ENCODE assay signal across 23 mouse cellular contexts in the genomic region with DNA sequence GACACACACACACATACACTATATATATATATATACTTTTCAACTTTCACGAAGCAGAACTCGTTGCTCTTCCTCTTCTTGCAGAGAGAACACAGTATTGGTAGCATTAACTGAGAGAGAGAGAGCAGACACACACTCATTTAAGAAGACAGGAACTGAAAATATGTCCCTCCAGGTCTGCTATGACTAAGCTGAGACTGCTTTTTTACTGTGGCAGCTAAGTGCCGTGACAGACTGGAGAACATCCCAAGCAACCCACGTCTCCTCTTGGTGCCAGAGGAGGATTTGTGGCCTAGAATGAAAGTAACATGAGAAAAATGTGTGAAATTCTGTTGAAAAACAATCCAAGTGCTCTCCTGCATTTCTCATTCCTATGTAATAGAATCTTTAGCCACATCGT.
DNase-seq lines count a peak whose midpoint lies in the region; ATAC-seq and TF ChIP-seq lines count a peak whose summit lies in the region.
"Had no signal": no experiment of that assay in that cellular context is flagged by ENCODE, and none has a peak within 500 bp of the region (broad histone marks: within the 10 kb centered on the region; RNA-seq: fewer than 3 reads in every experiment).

No protein-coding gene starts in this region.

- no peaks in the 10 kb centered on the region for H3K27me3 ChIP-seq in CH12.LX (replicated peaks)
- H3K27me3 ChIP-seq in heart, adult 2 months (ENCODE audit: control insufficient read depth, insufficient read depth, low read length): no peaks in the 10 kb centered on the region
- no peaks in the 10 kb centered on the region for H3K27me3 ChIP-seq in forebrain, embryonic 16.5 days (replicated peaks; ENCODE audit: control insufficient read depth, insufficient read depth, low read length)
- H3K27me3 ChIP-seq: forebrain, embryonic 13.5 days; intestine, embryonic 15.5 days; stomach, embryonic 15.5 days had no signal

- H3K4me3 ChIP-seq in CH12.LX (replicated peaks in 1 of 3; ENCODE audit: low read depth in 2 of 3, low read length in 2 of 3, poor library complexity in 1 of 3): no peak overlapping the region
- H3K4me3 ChIP-seq in heart, adult 2 months: no peak overlapping the region
- no peak overlapping the region for H3K4me3 ChIP-seq in forebrain, embryonic 16.5 days (replicated peaks; ENCODE audit: low read length)
- H3K4me3 ChIP-seq: embryonic facial prominence, embryonic 10.5 days; forebrain, embryonic 13.5 days; intestine, embryonic 15.5 days; midbrain, embryonic 10.5 days; stomach, embryonic 15.5 days had no signal

- in situ Hi-C loops in CH12.LX (cut with MboI; ENCODE audit: low pct_ligation_motif_present, low pct_unique_long_range_greater_than_20kb, low sequenced_read_pairs): no loop called here

- TF ChIP-seq POLR2A in CH12.LX (IDR thresholded peaks at IDR 0.05; ENCODE audit: low read depth, low read length): no peak
- no peak for TF ChIP-seq POLR2A in heart, adult 2 months (IDR thresholded peaks at IDR 0.05; ENCODE audit: insufficient read depth, low read depth, low read length)

- no peak for TF ChIP-seq CTCF in CH12.LX (conservative IDR thresholded peaks at IDR 0.05 in 1 of 2, IDR thresholded peaks at IDR 0.05 in 1 of 2; ENCODE audit: low read depth in 2 of 2, low read length in 2 of 2)
- TF ChIP-seq CTCF in heart, adult 2 months (IDR thresholded peaks at IDR 0.05): no peak

- no peak overlapping the region for H3K4me2 ChIP-seq in CH12.LX (ENCODE audit: insufficient read depth, low read depth, poor library complexity, severe bottlenecking)
- no peak overlapping the region for H3K4me2 ChIP-seq in forebrain, embryonic 16.5 days (ENCODE audit: low read length)
- H3K4me2 ChIP-seq: forebrain, embryonic 13.5 days; hindbrain, embryonic 14.5 days; intestine, embryonic 15.5 days; lung, embryonic 14.5 days; stomach, embryonic 15.5 days had no signal

- H3K79me2 ChIP-seq in CH12.LX (replicated peaks; ENCODE audit: control insufficient read depth, extremely low read depth, insufficient read depth, poor library complexity, severe bottlenecking): no peaks in the 10 kb centered on the region
- no peaks in the 10 kb centered on the region for H3K79me2 ChIP-seq in heart, adult 2 months (replicated peaks; ENCODE audit: control insufficient read depth, insufficient read depth, low read length)

- intact Hi-C loops in heart, adult 2 months (cut with DNase I): no loop called here

- H3K36me3 ChIP-seq in CH12.LX (replicated peaks in 1 of 2; ENCODE audit: control insufficient read depth in 1 of 2, insufficient read depth in 1 of 2, low read length in 1 of 2): no peaks in the 10 kb centered on the region
- H3K36me3 ChIP-seq in heart, adult 2 months (ENCODE audit: control insufficient read depth, insufficient read depth, low read length): no peaks in the 10 kb centered on the region
- H3K36me3 ChIP-seq in forebrain, embryonic 16.5 days (ENCODE audit: control insufficient read depth, insufficient read depth): no peaks in the 10 kb centered on the region
- H3K36me3 ChIP-seq: embryonic facial prominence, embryonic 10.5 days; G1E; intestine, embryonic 15.5 days; midbrain, embryonic 10.5 days; stomach, embryonic 15.5 days had no signal

- peak; percentile 92 for TF ChIP-seq EP300 in CH12.LX (IDR thresholded peaks at IDR 0.05; ENCODE audit: low read length)
- TF ChIP-seq EP300 in heart, adult 2 months (IDR thresholded peaks at IDR 0.05; ENCODE audit: insufficient read depth, low read depth, low read length): no peak

- H3K9me3 ChIP-seq in CH12.LX (replicated peaks; ENCODE audit: low read length): no peaks in the 10 kb centered on the region
- H3K9me3 ChIP-seq in forebrain, embryonic 16.5 days (ENCODE audit: control insufficient read depth, low read length): no peaks in the 10 kb centered on the region
- H3K9me3 ChIP-seq: embryonic facial prominence, embryonic 10.5 days; forebrain, embryonic 13.5 days; G1E; intestine, embryonic 15.5 days; midbrain, embryonic 10.5 days; stomach, embryonic 15.5 days had no signal

- no peak overlapping the region for H3K27ac ChIP-seq in CH12.LX (ENCODE audit: insufficient read depth, low read depth)
- H3K27ac ChIP-seq in heart, adult 2 months: no peak overlapping the region
- H3K27ac ChIP-seq in forebrain, embryonic 16.5 days (ENCODE audit: low read length): no peak overlapping the region
- H3K27ac ChIP-seq: embryonic facial prominence, embryonic 10.5 days; forebrain, embryonic 13.5 days; hindbrain, embryonic 14.5 days; intestine, embryonic 15.5 days; midbrain, embryonic 10.5 days; stomach, embryonic 15.5 days had no signal

- peaks cover 0 to 10% of the 10 kb centered on the region in 2 experiments; a peak in 2 of 4 replicates for H3K4me1 ChIP-seq in CH12.LX (ENCODE audit: control insufficient read depth in 1 of 2, insufficient read depth in 2 of 2)
- no peaks in the 10 kb centered on the region for H3K4me1 ChIP-seq in heart, adult 2 months (ENCODE audit: control insufficient read depth, insufficient read depth, low read length)
- H3K4me1 ChIP-seq in forebrain, embryonic 16.5 days (replicated peaks; ENCODE audit: control insufficient read depth, insufficient read depth, low read length): no peaks in the 10 kb centered on the region; the same call in 1 of the 2 replicates
- H3K4me1 ChIP-seq: intestine, embryonic 15.5 days; stomach, embryonic 15.5 days had no signal

- no peak for ATAC-seq in forebrain, embryonic 16.5 days
- ATAC-seq: forebrain, embryonic 13.5 days; intestine, embryonic 15.5 days had no signal

- no peak; the same call in 1 of the 2 replicates for TF ChIP-seq RAD21 in CH12.LX (IDR thresholded peaks at IDR 0.05; ENCODE audit: low read depth, low read length)

- dilution Hi-C loops in CH12.LX (cut with MboI; ENCODE audit: extremely low pct_ligation_motif_present, extremely low pct_unique_long_range_greater_than_20kb, low sequenced_read_pairs): no loop called here

- peak; percentile 65 for DNase-seq in CH12.LX (ENCODE audit: extremely low read depth)
- peak; percentile 9 to 14 for DNase-seq in frontal cortex, postnatal 14 days (ENCODE audit: low spot score in 2 of 2)
- DNase-seq in layer of hippocampus, postnatal 14 days (ENCODE audit: low spot score in 2 of 2): peak; percentile 7 to 43
- peak; percentile 62 to 67 for DNase-seq in right cerebral cortex, adult 2 months (ENCODE audit: low spot score in 2 of 2)
- DNase-seq in gastrocnemius, postnatal 10 days: no peak
- DNase-seq in kidney, postnatal 25 days: no peak
- DNase-seq in heart, adult 2 months: no peak
- DNase-seq: adrenal gland, adult 2 months; cerebellum, adult 11-12 months; cerebellum, postnatal 36 days; gastrocnemius, postnatal 14 days; lung, embryonic 14.5 days; lung, postnatal 4 days; spleen, adult 18-20 months; thymus, postnatal 36 days had no signal

- H3K9ac ChIP-seq in CH12.LX (ENCODE audit: insufficient read depth, low read depth): no peak overlapping the region
- no peak overlapping the region for H3K9ac ChIP-seq in heart, adult 2 months (ENCODE audit: low read depth, low read length)
- no peak overlapping the region for H3K9ac ChIP-seq in forebrain, embryonic 16.5 days (replicated peaks; ENCODE audit: low read depth, low read length)
- H3K9ac ChIP-seq: forebrain, embryonic 13.5 days; hindbrain, embryonic 14.5 days; intestine, embryonic 15.5 days; lung, embryonic 14.5 days; stomach, embryonic 15.5 days had no signal

- WGBS in heart, adult 2 months: 83% methylated on average over 5 of the region's 5 CpGs
- 88% methylated on average over 5 of the region's 5 CpGs for WGBS in forebrain, embryonic 16.5 days

TF ChIP-seq in CH12.LX, 34 proteins besides CTCF, POLR2A, EP300 and RAD21:
- TF ChIP-seq POLR2AphosphoS2 (IDR thresholded peaks at IDR 0.05; ENCODE audit: low read depth, low read length): no peak
- TF ChIP-seq TCF12 (IDR thresholded peaks at IDR 0.05; ENCODE audit: low read depth, low read length): 0 out of 2 replicates have a peak, but pooled peaks have one; percentile 10
- 0 out of 2 replicates have a peak, but pooled peaks have one; percentile 18 for TF ChIP-seq ZNF384 (IDR thresholded peaks at IDR 0.05; ENCODE audit: low read depth, low read length)
- TF ChIP-seq MEF2A (IDR thresholded peaks at IDR 0.05; ENCODE audit: borderline replicate concordance, low read depth, low read length): 0 out of 2 replicates have a peak, but pooled peaks have one; percentile 24
- 0 out of 2 replicates have a peak, but pooled peaks have one; percentile 40 for TF ChIP-seq MAFK (IDR thresholded peaks at IDR 0.05; ENCODE audit: insufficient replicate concordance, low read length)
- no peak for TF ChIP-seq MXI1 (IDR thresholded peaks at IDR 0.05; ENCODE audit: low read depth, low read length)
- TF ChIP-seq HCFC1 (IDR thresholded peaks at IDR 0.05; ENCODE audit: low read depth, low read length): no peak
- TF ChIP-seq TBP (conservative IDR thresholded peaks at IDR 0.05; ENCODE audit: low read depth, low read length): no peak
- TF ChIP-seq CHD2 (IDR thresholded peaks at IDR 0.05; ENCODE audit: low read length): 0 out of 2 replicates have a peak, but pooled peaks have one; percentile 32
- TF ChIP-seq MAX (IDR thresholded peaks at IDR 0.05; ENCODE audit: low read length): no peak
- TF ChIP-seq RCOR1 (conservative IDR thresholded peaks at IDR 0.05; ENCODE audit: low read depth, low read length): peak; percentile 82
- TF ChIP-seq JUND (conservative IDR thresholded peaks at IDR 0.05; ENCODE audit: low read depth, low read length): peak; percentile 75
- TF ChIP-seq JUN (IDR thresholded peaks at IDR 0.05; ENCODE audit: insufficient read depth, low read depth, low read length): peak; percentile 63
- no peak for TF ChIP-seq GABPA (IDR thresholded peaks at IDR 0.05; ENCODE audit: insufficient replicate concordance, low read depth, low read length)
- TF ChIP-seq UBTF (IDR thresholded peaks at IDR 0.05; ENCODE audit: low read depth, low read length): no peak
- no peak for TF ChIP-seq SIN3A (IDR thresholded peaks at IDR 0.05; ENCODE audit: low read length)
- TF ChIP-seq MAZ (IDR thresholded peaks at IDR 0.05; ENCODE audit: low read depth, low read length): no peak
- TF ChIP-seq BHLHE40 (IDR thresholded peaks at IDR 0.05; ENCODE audit: low read depth, low read length): no peak
- no peak for TF ChIP-seq ZC3H11A (IDR thresholded peaks at IDR 0.05; ENCODE audit: low read depth, low read length)
- no peak for TF ChIP-seq MYC (IDR thresholded peaks at IDR 0.05; ENCODE audit: low read depth, low read length)
- peak; percentile 87 for TF ChIP-seq IRF4 (IDR thresholded peaks at IDR 0.05; ENCODE audit: low read depth, low read length)

Comparison
In these comparisons a context has a peak if more than half of its experiments do, and no peak if none do; other contexts are left out.
1. DNase-seq: peak in CH12.LX (single experiment), frontal cortex, postnatal 14 days (2 of 2), layer of hippocampus, postnatal 14 days (2 of 2) and right cerebral cortex, adult 2 months (2 of 2); none in gastrocnemius, postnatal 10 days (single experiment), kidney, postnatal 25 days (0 of 2) and heart, adult 2 months (0 of 2).